Comparison of ENCODE assay signal across 14 mouse cellular contexts in genomic region chr1:160825441-160825856, GRCm38 (mm10). TPM values are rescaled to one million over a fixed set of nuclear protein-coding genes. Genes with fewer than 3 reads are reported as not detected.
DNase-seq lines count a peak whose midpoint lies in the region; ATAC-seq and TF ChIP-seq lines count a peak whose summit lies in the region.
"Had no signal": no experiment of that assay in that cellular context is flagged by ENCODE, and none has a peak within 500 bp of the region (broad histone marks: within the 10 kb centered on the region; RNA-seq: fewer than 3 reads in every experiment).

No protein-coding gene starts in this region.

- H3K9me3 ChIP-seq in G1E (replicated peaks): peaks cover 3% of the 10 kb centered on the region; the same call in 1 of the 2 replicates
- no peaks in the 10 kb centered on the region for H3K9me3 ChIP-seq in liver, embryonic 11.5 days (ENCODE audit: control insufficient read depth, low read length)
- H3K9me3 ChIP-seq: embryonic facial prominence, embryonic 13.5 days; limb, embryonic 15.5 days had no signal

- no peaks in the 10 kb centered on the region for H3K36me3 ChIP-seq in G1E (replicated peaks)
- H3K36me3 ChIP-seq in liver, embryonic 11.5 days (ENCODE audit: control insufficient read depth, insufficient read depth, low read length): no peaks in the 10 kb centered on the region
- H3K36me3 ChIP-seq: embryonic facial prominence, embryonic 13.5 days; limb, embryonic 15.5 days had no signal

- peaks cover 15% of the 10 kb centered on the region for H3K4me1 ChIP-seq in G1E (ENCODE audit: insufficient read depth, low read depth, low read length)
- H3K4me1 ChIP-seq in liver, embryonic 11.5 days (replicated peaks; ENCODE audit: control insufficient read depth, insufficient read depth, low read length): peaks cover 6% of the 10 kb centered on the region; the same call in 1 of the 2 replicates
- H3K4me1 ChIP-seq: embryonic facial prominence, embryonic 13.5 days; limb, embryonic 15.5 days had no signal

- TF ChIP-seq CTCF in G1E (IDR thresholded peaks at IDR 0.05; ENCODE audit: low read depth, low read length): no peak

- H3K27me3 ChIP-seq in G1E (ENCODE audit: insufficient read depth, low read length): no peaks in the 10 kb centered on the region
- no peaks in the 10 kb centered on the region for H3K27me3 ChIP-seq in liver, embryonic 11.5 days (replicated peaks; ENCODE audit: control insufficient read depth, insufficient read depth, low read length)
- H3K27me3 ChIP-seq: embryonic facial prominence, embryonic 13.5 days; limb, embryonic 15.5 days had no signal

- DNase-seq in G1E (ENCODE audit: low spot score): no peak
- DNase-seq in brain, adult 2 months (ENCODE audit: low read depth, low spot score): peak; percentile 93
- DNase-seq in liver, embryonic 11.5 days (ENCODE audit: low spot score): no peak
- DNase-seq in lung, postnatal 36 days: no peak
- DNase-seq in lung, adult 18-20 months: no peak
- DNase-seq in yolk sac, embryonic 10.5 days (ENCODE audit: low spot score): no peak
- DNase-seq: kidney, adult 9 months; layer of hippocampus, postnatal 36 days; thymus, postnatal 14 days had no signal

- peak overlapping the region; percentile 68; the same call in 1 of the 2 replicates for H3K27ac ChIP-seq in liver, embryonic 11.5 days (ENCODE audit: low read depth, low read length)
- H3K27ac ChIP-seq: embryonic facial prominence, embryonic 13.5 days; limb, embryonic 15.5 days had no signal

- ATAC-seq in G1E (ENCODE audit: extremely low read depth, insufficient number of reproducible peaks, low FRiP score, poor library complexity, severe bottlenecking): peak; percentile 70
- ATAC-seq in erythroblast, adult 5-6 weeks (replicated peaks; ENCODE audit: low FRiP score, poor library complexity, severe bottlenecking): peak; percentile 95
- ATAC-seq in liver, embryonic 11.5 days (replicated peaks; ENCODE audit: low FRiP score): peak; percentile 98
- ATAC-seq: activated CD4-positive, CD25-positive, alpha-beta regulatory T cell, adult 4 months had no signal

- H3K9ac ChIP-seq in liver, embryonic 11.5 days (ENCODE audit: low read depth, low read length): no peak overlapping the region
- H3K9ac ChIP-seq: embryonic facial prominence, embryonic 13.5 days; limb, embryonic 15.5 days had no signal

- H3K4me2 ChIP-seq in liver, embryonic 11.5 days: peak overlapping the region; percentile 33
- H3K4me2 ChIP-seq: embryonic facial prominence, embryonic 13.5 days; limb, embryonic 15.5 days had no signal

- no peak overlapping the region for H3K4me3 ChIP-seq in G1E (ENCODE audit: low read depth, low read length)
- no peak overlapping the region for H3K4me3 ChIP-seq in liver, embryonic 11.5 days (ENCODE audit: low read depth, low read length)
- H3K4me3 ChIP-seq: embryonic facial prominence, embryonic 13.5 days; limb, embryonic 15.5 days; myocyte had no signal

- 37% methylated on average over 3 of the region's 3 CpGs for WGBS in liver, embryonic 11.5 days

RNA-seq across cellular contexts. Expression of gene Rabgap1l, which starts 32.4 kb away (rescaled TPM):
- total RNA-seq in G1E (2014; fragmentation: Nextera tagmentation) (256 and 302 TPM in 2 replicates), G1E (2017) (237 and 325 TPM in 2 replicates)
- 11.8 and 12.9 TPM in 2 replicates for polyA plus RNA-seq in G1E (2012)
- total RNA-seq in erythroblast, adult 5-6 weeks (2015; ENCODE audit: low replicate concordance): 82.3 and 161 TPM in 2 replicates
- 105 and 110 TPM in 2 replicates for total RNA-seq in erythroblast, adult 5-6 weeks (2017; ENCODE audit: low replicate concordance)
- polyA plus RNA-seq in liver, embryonic 11.5 days (2014; fragmentation: Nextera tagmentation; extraction: Ambion mirVana): 63.5 and 69.3 TPM in 2 replicates
